Comparison of ENCODE assay signal across 15 mouse cellular contexts in the genomic region with DNA sequence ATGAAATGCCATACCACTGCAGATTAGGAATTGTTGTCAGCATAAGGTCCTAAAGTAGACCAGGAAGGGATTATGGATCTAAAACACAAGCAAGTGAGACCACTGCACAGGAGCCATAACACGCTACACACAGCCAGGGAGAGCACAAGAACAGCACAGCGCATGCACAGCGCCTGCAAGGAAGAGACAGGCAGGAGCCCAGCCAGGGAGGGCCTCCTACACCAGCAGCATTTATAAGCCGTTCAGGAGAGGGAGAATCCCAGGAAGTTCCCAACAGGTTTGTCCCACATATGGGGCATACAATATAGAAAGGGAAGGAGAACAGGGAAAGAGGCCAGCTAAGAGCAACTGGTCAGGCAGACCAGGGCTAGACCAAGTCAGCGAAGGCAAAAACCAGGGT. TPM values are rescaled to one million over a fixed set of nuclear protein-coding genes. Genes with fewer than 3 reads are reported as not detected.
DNase-seq lines count a peak whose midpoint lies in the region; ATAC-seq and TF ChIP-seq lines count a peak whose summit lies in the region.
"Had no signal": no experiment of that assay in that cellular context is flagged by ENCODE, and none has a peak within 500 bp of the region (broad histone marks: within the 10 kb centered on the region; RNA-seq: fewer than 3 reads in every experiment).

No protein-coding gene starts in this region.

- WGBS in heart, embryonic 15.5 days = 78% methylated on average over 5 of the region's 5 CpGs
- 86% methylated on average over 5 of the region's 5 CpGs for WGBS in heart, embryonic 10.5 days
- WGBS in olfactory bulb, adult 2 months = 67% methylated on average over 5 of the region's 5 CpGs

- H3K27me3 ChIP-seq in heart, embryonic 15.5 days = no peaks in the 10 kb centered on the region
- no peaks in the 10 kb centered on the region for H3K27me3 ChIP-seq in heart, embryonic 10.5 days (ENCODE audit: insufficient read depth, poor library complexity, severe bottlenecking)
- H3K27me3 ChIP-seq: embryonic facial prominence, embryonic 15.5 days; megakaryocyte, embryonic 14.5 days; stomach, embryonic 15.5 days had no signal

- no peak for TF ChIP-seq POLR2A in olfactory bulb, adult 2 months (IDR thresholded peaks at IDR 0.05; ENCODE audit: insufficient read depth, low read depth, low read length)

- peak overlapping the region; percentile 58; the same call in 1 of the 2 replicates for H3K27ac ChIP-seq in heart, embryonic 15.5 days
- H3K27ac ChIP-seq in heart, embryonic 10.5 days = no peak overlapping the region
- H3K27ac ChIP-seq in left cerebral cortex, adult 2 months = peak overlapping the region; percentile 54
- H3K27ac ChIP-seq in ES-E14 (ENCODE audit: insufficient read depth, low read depth, low read length, poor library complexity, severe bottlenecking) = peak overlapping the region; percentile 62
- peak overlapping the region; percentile 7; the same call in 1 of the 2 replicates for H3K27ac ChIP-seq in olfactory bulb, adult 2 months (ENCODE audit: insufficient read depth, low read depth, low read length)
- H3K27ac ChIP-seq: embryonic facial prominence, embryonic 15.5 days; hindbrain, embryonic 14.5 days; stomach, embryonic 15.5 days had no signal

- DNase-seq in heart, embryonic 10.5 days (ENCODE audit: low spot score) = no peak
- DNase-seq in left cerebral cortex, adult 2 months (ENCODE audit: extremely low spot score in 1 of 2, low spot score in 2 of 2) = no peak
- no peak for DNase-seq in left cerebral cortex, adult 8-10 months (ENCODE audit: low spot score in 2 of 2)
- no peak for DNase-seq in ES-E14 (ENCODE audit: low read depth, low spot score)
- DNase-seq in ovary, postnatal 10 days (ENCODE audit: low spot score) = no peak
- DNase-seq: adrenal gland, postnatal 10 days; kidney, adult 8-10 months; lung, adult 18-20 months had no signal

- no peak for ATAC-seq in heart, embryonic 15.5 days (replicated peaks; ENCODE audit: insufficient number of reproducible peaks, insufficient read depth, low FRiP score, low read depth)
- ATAC-seq: midbrain, embryonic 16.5 days had no signal

- peaks cover 12% of the 10 kb centered on the region for H3K4me1 ChIP-seq in heart, embryonic 15.5 days (replicated peaks)
- no peaks in the 10 kb centered on the region for H3K4me1 ChIP-seq in heart, embryonic 10.5 days
- H3K4me1 ChIP-seq in ES-E14 (ENCODE audit: control insufficient read depth in 2 of 2, insufficient read depth in 2 of 2, low read length in 2 of 2, poor library complexity in 1 of 2) = peaks cover 3 to 17% of the 10 kb centered on the region in 2 experiments; a peak in 2 of 4 replicates
- H3K4me1 ChIP-seq in olfactory bulb, adult 2 months (ENCODE audit: control insufficient read depth, insufficient read depth, low read length) = peaks cover 15% of the 10 kb centered on the region
- H3K4me1 ChIP-seq: embryonic facial prominence, embryonic 15.5 days; stomach, embryonic 15.5 days had no signal

- no peak overlapping the region for H3K9ac ChIP-seq in heart, embryonic 15.5 days
- H3K9ac ChIP-seq in ES-E14 (ENCODE audit: insufficient read depth, low read depth, low read length, poor library complexity, severe bottlenecking) = peak overlapping the region; percentile 52; the same call in 1 of the 2 replicates
- H3K9ac ChIP-seq: embryonic facial prominence, embryonic 15.5 days; hindbrain, embryonic 14.5 days; stomach, embryonic 15.5 days had no signal

- H3K36me3 ChIP-seq in heart, embryonic 15.5 days = peaks cover 8% of the 10 kb centered on the region; the same call in 1 of the 2 replicates
- peaks cover 3% of the 10 kb centered on the region; the same call in 1 of the 2 replicates for H3K36me3 ChIP-seq in heart, embryonic 10.5 days
- no peaks in the 10 kb centered on the region for H3K36me3 ChIP-seq in ES-E14 (ENCODE audit: control insufficient read depth, insufficient read depth, low read length, poor library complexity, severe bottlenecking)
- H3K36me3 ChIP-seq: embryonic facial prominence, embryonic 15.5 days; stomach, embryonic 15.5 days had no signal

- TF ChIP-seq CTCF in left cerebral cortex, adult 2 months (IDR thresholded peaks at IDR 0.05) = no peak
- no peak for TF ChIP-seq CTCF in olfactory bulb, adult 2 months (IDR thresholded peaks at IDR 0.05; ENCODE audit: insufficient read depth, low read depth, low read length)

- no peak overlapping the region for H3K4me3 ChIP-seq in heart, embryonic 15.5 days
- no peak overlapping the region for H3K4me3 ChIP-seq in heart, embryonic 10.5 days
- no peak overlapping the region for H3K4me3 ChIP-seq in left cerebral cortex, adult 2 months
- no peak overlapping the region for H3K4me3 ChIP-seq in ES-E14 (ENCODE audit: insufficient read depth in 1 of 2, low read depth in 1 of 2, low read length in 2 of 2, poor library complexity in 1 of 2, severe bottlenecking in 1 of 2)
- no peak overlapping the region for H3K4me3 ChIP-seq in olfactory bulb, adult 2 months (ENCODE audit: insufficient read depth, low read depth, low read length)
- H3K4me3 ChIP-seq: embryonic facial prominence, embryonic 15.5 days; megakaryocyte, embryonic 14.5 days; stomach, embryonic 15.5 days had no signal

- H3K4me2 ChIP-seq in heart, embryonic 15.5 days = no peak overlapping the region
- H3K4me2 ChIP-seq: embryonic facial prominence, embryonic 15.5 days; hindbrain, embryonic 14.5 days; stomach, embryonic 15.5 days had no signal

- in situ Hi-C loops in ES-E14 (cut with MboI; ENCODE audit: low sequenced_read_pairs in 2 of 2, unreplicated experiment in 2 of 2) = no loop called here

- no peaks in the 10 kb centered on the region for H3K9me3 ChIP-seq in heart, embryonic 15.5 days (replicated peaks)
- no peaks in the 10 kb centered on the region for H3K9me3 ChIP-seq in heart, embryonic 10.5 days
- H3K9me3 ChIP-seq in ES-E14 (ENCODE audit: control insufficient read depth, insufficient read depth, low read depth, low read length) = no peaks in the 10 kb centered on the region
- H3K9me3 ChIP-seq: embryonic facial prominence, embryonic 15.5 days; megakaryocyte, embryonic 14.5 days; stomach, embryonic 15.5 days had no signal

- intact Hi-C loops in left cerebral cortex, adult 2 months (cut with DNase I) = no loop called here

TF ChIP-seq in ES-E14, 5 proteins besides CTCF, POLR2A, EP300 and RAD21:
- TF ChIP-seq CHD2 (IDR thresholded peaks at IDR 0.05; ENCODE audit: low read depth, low read length) (no peak), ZC3H11A (IDR thresholded peaks at IDR 0.05; ENCODE audit: borderline replicate concordance, low read depth, low read length) (no peak), HCFC1 (IDR thresholded peaks at IDR 0.05; ENCODE audit: borderline replicate concordance, insufficient read depth, low read length) (no peak), ZNF384 (IDR thresholded peaks at IDR 0.05; ENCODE audit: low read depth, low read length) (no peak), MAFK (IDR thresholded peaks at IDR 0.05; ENCODE audit: insufficient read depth, low read depth, low read length) (no peak)

RNA-seq across cellular contexts. Expression of a gene that starts 19.2 kb away (rescaled TPM):
- 30.0 and 37.8 TPM in 2 replicates for polyA plus RNA-seq in heart, embryonic 15.5 days (2015; fragmentation: Nextera tagmentation; extraction: Ambion mirVana)
- 19.3 and 28.4 TPM in 2 replicates for polyA plus RNA-seq in heart, embryonic 10.5 days (2016; fragmentation: Nextera tagmentation; extraction: Ambion mirVana)
- total RNA-seq in left cerebral cortex, adult 2 months (2021) = 100 to 1,000 TPM; 216 to 221 TPM
- total RNA-seq in left cerebral cortex, adult 8-10 months (2022) = 100 to 1,000 TPM; 205 to 222 (median 215) TPM
- total RNA-seq in ES-E14 (2012; rRNA removed) = 9.3 and 10.4 TPM in 2 replicates
- polyA plus RNA-seq in olfactory bulb, adult 2 months (2012; ENCODE audit: insufficient read depth, insufficient read length, low replicate concordance, missing spikeins) = 119 TPM in 1 of 2 replicates, not detected in the other

RNA-seq across cellular contexts. Expression of a gene that starts 19.7 kb away (rescaled TPM):
- 2.9 and 3.1 TPM in 2 replicates for polyA plus RNA-seq in heart, embryonic 15.5 days (2015; fragmentation: Nextera tagmentation; extraction: Ambion mirVana)
- polyA plus RNA-seq in heart, embryonic 10.5 days (2016; fragmentation: Nextera tagmentation; extraction: Ambion mirVana) = 1.0 and 2.0 TPM in 2 replicates
- 10 to 100 TPM; 11.7 to 12.5 TPM for total RNA-seq in left cerebral cortex, adult 2 months (2021)
- 10 to 100 TPM in 1 of 4 experiments, 1 to 10 TPM in 3; 8.6 to 12.8 (median 9.3) TPM for total RNA-seq in left cerebral cortex, adult 8-10 months (2022)
- 1.9 and 2.0 TPM in 2 replicates for total RNA-seq in ES-E14 (2012; rRNA removed)
- not detected in 2 replicates for polyA plus RNA-seq in olfactory bulb, adult 2 months (2012; ENCODE audit: insufficient read depth, insufficient read length, low replicate concordance, missing spikeins)

Comparison
In these comparisons a context has a peak if more than half of its experiments do, and no peak if none do; other contexts are left out.
1. RNA of a gene that starts 19.2 kb away (total RNA-seq): 216 to 221 TPM in left cerebral cortex, adult 2 months and 205 to 222 TPM in left cerebral cortex, adult 8-10 months; 9.3 to 10.4 TPM in ES-E14; every median in the first group is over 10 times any median in the second.